Mouse (Mus musculus) ovary, postnatal 36 days (tissue): ENCODE measurements around the gene Bank1.

Experiments
- DNase-seq: peaks from one replicate; pipeline ENCODE4 v3.0.0; 2022; ENCODE audit warnings: low spot score, mixed read lengths

Bank1 gene

GRCm38 (mm10) chr3:136103339-136103738 is 222.5 kb downstream of the Bank1 start:
- no peak for DNase-seq

GRCm38 (mm10) chr3:136100973-136101500 is 224.8 kb downstream of the Bank1 start:
- no peak for DNase-seq

GRCm38 (mm10) chr3:136100292-136100691 is 225.6 kb downstream of the Bank1 start:
- DNase-seq, result no peak

- DNase-seq, result no peak
Measured at GRCm38 (mm10) chr3:136086948-136087660, 238.8 kb downstream of the Bank1 start.

- DNase-seq, result no peak
Measured at GRCm38 (mm10) chr3:136086431-136086830, 239.4 kb downstream of the Bank1 start.

GRCm38 (mm10) chr3:136085077-136085476 is 240.8 kb downstream of the Bank1 start:
- no peak for DNase-seq

GRCm38 (mm10) chr3:136084066-136084465 is 241.8 kb downstream of the Bank1 start:
- no peak for DNase-seq

- no peak for DNase-seq
Measured at GRCm38 (mm10) chr3:136081264-136081663, 244.6 kb downstream of the Bank1 start.

- DNase-seq, result no peak
Measured at GRCm38 (mm10) chr3:136078535-136078934, 247.3 kb downstream of the Bank1 start.

GRCm38 (mm10) chr3:136070394-136070793 is 255.5 kb downstream of the Bank1 start:
- no peak for DNase-seq

- no peak for DNase-seq
Measured at GRCm38 (mm10) chr3:136061907-136062306, 264.0 kb downstream of the Bank1 start.

GRCm38 (mm10) chr3:136050635-136051034 is 275.2 kb downstream of the Bank1 start:
- DNase-seq, result no peak

- DNase-seq, result no peak
Measured at GRCm38 (mm10) chr3:136050215-136050614, 275.7 kb downstream of the Bank1 start.

GRCm38 (mm10) chr3:136048026-136048425 is 277.8 kb downstream of the Bank1 start:
- DNase-seq, result no peak

- no peak for DNase-seq
Measured at GRCm38 (mm10) chr3:136045381-136045780, 280.5 kb downstream of the Bank1 start.

- DNase-seq, result no peak
Measured at GRCm38 (mm10) chr3:136040041-136040440, 285.8 kb downstream of the Bank1 start.

GRCm38 (mm10) chr3:136039446-136039845 is 286.4 kb downstream of the Bank1 start:
- DNase-seq, result no peak

- no peak for DNase-seq
Measured at GRCm38 (mm10) chr3:136037254-136037653, 288.6 kb downstream of the Bank1 start.

- no peak for DNase-seq
Measured at GRCm38 (mm10) chr3:136035784-136036183, 290.1 kb downstream of the Bank1 start.

- DNase-seq, result no peak
Measured at GRCm38 (mm10) chr3:136024876-136025275, 301.0 kb downstream of the Bank1 start.

GRCm38 (mm10) chr3:136017517-136017916 is 308.3 kb downstream of the Bank1 start:
- no peak for DNase-seq

- no peak for DNase-seq
Measured at GRCm38 (mm10) chr3:136010616-136011015, 315.2 kb downstream of the Bank1 start.

GRCm38 (mm10) chr3:136007846-136008245 is 318.0 kb downstream of the Bank1 start:
- no peak for DNase-seq
